Mouse (Mus musculus): Measurements from ENCODE around the gene Lcn12.

The Lcn12 gene

GRCm38 (mm10) chr2:25496462-25496861, 2.8 kb upstream of the Lcn12 start:
- 42% methylated on average over 4 of the region's 4 CpGs for WGBS

GRCm38 (mm10) chr2:25492988-25493387, 723 bp downstream of the Lcn12 start:
- WGBS, result 92% methylated on average over 5 of the region's 5 CpGs

- 78% methylated on average over 7 of the region's 7 CpGs for WGBS
Observed at GRCm38 (mm10) chr2:25488671-25489068, 5.0 kb downstream of the Lcn12 start.

GRCm38 (mm10) chr2:25487965-25488670, 5.6 kb downstream of the Lcn12 start:
- 85% methylated on average over 6 of the region's 6 CpGs for WGBS

GRCm38 (mm10) chr2:25484901-25485647, 8.6 kb downstream of the Lcn12 start:
- 75% methylated on average over 11 of the region's 11 CpGs for WGBS

GRCm38 (mm10) chr2:25482969-25483368, 10.7 kb downstream of the Lcn12 start:
- WGBS, result 33% methylated on average over 7 of the region's 7 CpGs

GRCm38 (mm10) chr2:25480541-25480940, 13.2 kb downstream of the Lcn12 start:
- 97% methylated on average over 1 of the region's 1 CpGs for WGBS

- 74% methylated on average over 10 of the region's 10 CpGs for WGBS
Observed at GRCm38 (mm10) chr2:25479551-25480311, 14.0 kb downstream of the Lcn12 start.

- WGBS, result 80% methylated on average over 3 of the region's 3 CpGs
Observed at GRCm38 (mm10) chr2:25477967-25478675, 15.6 kb downstream of the Lcn12 start.

GRCm38 (mm10) chr2:25477541-25477940, 16.2 kb downstream of the Lcn12 start:
- WGBS, result 92% methylated on average over 8 of the region's 8 CpGs

GRCm38 (mm10) chr2:25472550-25472949, 21.2 kb downstream of the Lcn12 start:
- WGBS, result 81% methylated on average over 2 of the region's 2 CpGs

GRCm38 (mm10) chr2:25469969-25470368, 23.7 kb downstream of the Lcn12 start, which contains the start of gene Ptgds:
Gene Ptgds (minus strand): TSS chr2:25470046.
- WGBS, result 59% methylated on average over 6 of the region's 6 CpGs

- 68% methylated on average over 10 of the region's 10 CpGs for WGBS
Observed at GRCm38 (mm10) chr2:25468962-25469915, 24.5 kb downstream of the Lcn12 start.

GRCm38 (mm10) chr2:25467606-25468303, 26.0 kb downstream of the Lcn12 start:
- 76% methylated on average over 14 of the region's 14 CpGs for WGBS

GRCm38 (mm10) chr2:25465816-25466635, 27.7 kb downstream of the Lcn12 start:
- 55% methylated on average over 10 of the region's 10 CpGs for WGBS

- WGBS, result 94% methylated on average over 2 of the region's 2 CpGs
Observed at GRCm38 (mm10) chr2:25465256-25465655, 28.5 kb downstream of the Lcn12 start.

- WGBS, result 94% methylated on average over 3 of the region's 3 CpGs
Observed at GRCm38 (mm10) chr2:25463630-25464029, 30.1 kb downstream of the Lcn12 start.

- 17% methylated on average over 3 of the region's 3 CpGs for WGBS
Observed at GRCm38 (mm10) chr2:25461407-25461806, 32.3 kb downstream of the Lcn12 start.

All from cerebral cortex, adult 2 months (tissue).